Mouse (Mus musculus): Measurements from ENCODE around the gene Cyp4b1.
"Not testable (repeated sequence)": the region's sequence is repeated elsewhere in the genome, so short reads cannot be mapped to it uniquely, and the experiment has no call there.

The Cyp4b1 gene

GRCm38 (mm10) chr4:115647580-115647979 is at the start of gene Cyp4b1:
Gene Cyp4b1 (minus strand): TSS chr4:115647723.
- DNase-seq, result no peak

GRCm38 (mm10) chr4:115686299-115686698 is 38.8 kb upstream of the Cyp4b1 start:
- no peak for DNase-seq

DNA sequence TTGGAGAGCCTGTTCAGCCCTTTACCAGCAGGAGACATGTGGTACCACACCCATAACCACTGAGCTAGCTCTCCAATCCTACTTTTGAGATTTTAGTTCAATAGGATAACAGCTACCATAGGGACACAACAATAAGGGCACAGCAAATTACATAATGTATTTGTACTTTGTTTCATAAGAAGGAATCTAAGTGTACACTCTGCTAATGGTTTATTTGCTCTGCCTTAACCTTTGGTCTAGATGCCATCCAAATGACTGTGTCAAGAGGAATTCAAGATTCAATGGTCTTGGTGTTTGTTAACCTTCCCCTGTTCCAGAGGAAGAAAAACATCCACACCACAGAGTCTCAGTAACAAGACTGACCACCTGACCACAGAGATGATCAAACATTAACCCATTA is 11.7 kb upstream of the Cyp4b1 start:
- DNase-seq, result no peak

DNA sequence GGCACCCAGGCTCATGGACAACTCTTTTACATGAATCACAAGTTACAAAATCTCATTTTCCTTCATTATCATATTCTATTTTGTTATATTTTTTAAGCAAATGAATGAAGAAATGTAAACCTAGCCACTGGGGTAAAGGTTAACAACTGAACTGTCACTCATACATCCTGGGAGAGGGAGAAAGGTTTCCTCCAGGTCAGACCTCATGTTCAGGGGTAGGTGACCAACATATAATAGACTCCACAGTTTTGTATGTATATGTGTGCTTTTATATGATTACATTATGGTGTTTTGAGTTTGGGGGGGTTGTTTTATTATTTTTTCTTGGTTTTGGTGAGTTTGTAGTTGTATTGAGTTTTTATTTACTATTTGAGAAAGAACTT is 10.3 kb upstream of the Cyp4b1 start:
- DNase-seq, result no peak

DNA sequence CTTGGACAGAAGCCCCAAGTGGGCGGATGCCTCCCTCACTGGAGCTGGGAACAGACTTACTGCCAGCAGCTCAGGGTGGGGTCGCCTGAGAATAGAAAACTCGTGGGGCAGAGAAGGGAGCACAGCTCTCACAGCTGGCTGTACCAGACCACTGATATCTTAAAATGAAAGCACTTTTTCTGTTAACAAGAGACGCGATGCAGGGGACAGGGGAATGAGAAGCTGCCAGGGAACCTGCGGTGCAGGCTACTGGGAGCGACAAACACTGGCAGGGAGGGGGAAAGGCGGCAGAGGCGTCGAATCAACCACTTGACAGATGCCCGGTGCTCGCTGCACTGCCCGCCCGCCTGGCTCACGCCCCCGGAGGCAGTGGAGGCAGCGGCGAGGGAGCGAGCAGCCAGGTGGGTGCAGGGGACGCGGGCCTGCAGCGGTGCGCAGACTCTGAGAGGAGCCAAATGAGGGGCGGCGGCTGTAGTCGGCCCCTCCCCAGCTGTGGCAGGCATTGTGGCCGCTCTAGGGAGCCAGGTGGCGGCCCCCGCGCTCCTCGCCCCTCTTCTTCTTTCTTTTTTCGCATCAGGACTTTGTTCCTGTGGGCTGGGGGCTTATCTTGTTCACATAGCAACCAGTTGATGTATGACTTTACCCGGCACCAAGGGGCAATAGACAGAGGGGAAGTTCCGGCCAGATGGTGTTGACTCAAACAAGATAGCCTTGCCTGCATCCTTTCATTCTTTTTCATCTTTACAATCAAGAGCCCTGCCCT is 9.8 kb upstream of the Cyp4b1 start:
- DNase-seq, result no peak

DNA sequence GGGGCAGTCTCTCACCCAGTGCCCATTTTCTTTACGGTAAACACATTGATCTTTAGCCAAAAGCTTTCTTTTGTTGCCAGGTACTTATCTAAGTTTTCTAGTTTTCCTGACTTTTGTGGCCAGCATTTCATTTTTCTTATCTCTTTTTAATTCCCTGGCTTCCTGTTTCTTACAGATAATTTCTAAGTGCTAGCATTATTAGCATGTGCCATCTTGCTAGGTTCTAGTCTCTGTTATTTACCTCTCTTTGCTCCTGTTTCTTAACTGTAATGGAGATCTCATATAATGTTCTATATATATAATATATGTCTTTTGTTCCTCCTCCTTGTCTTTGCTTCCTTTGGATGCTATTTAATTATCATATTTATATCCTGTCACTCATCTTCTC is 9.0 kb upstream of the Cyp4b1 start:
- DNase-seq, result not testable (repeated sequence)

GRCm38 (mm10) chr4:115655841-115656534 is 8.5 kb upstream of the Cyp4b1 start:
- DNase-seq, result not testable (repeated sequence)

DNA sequence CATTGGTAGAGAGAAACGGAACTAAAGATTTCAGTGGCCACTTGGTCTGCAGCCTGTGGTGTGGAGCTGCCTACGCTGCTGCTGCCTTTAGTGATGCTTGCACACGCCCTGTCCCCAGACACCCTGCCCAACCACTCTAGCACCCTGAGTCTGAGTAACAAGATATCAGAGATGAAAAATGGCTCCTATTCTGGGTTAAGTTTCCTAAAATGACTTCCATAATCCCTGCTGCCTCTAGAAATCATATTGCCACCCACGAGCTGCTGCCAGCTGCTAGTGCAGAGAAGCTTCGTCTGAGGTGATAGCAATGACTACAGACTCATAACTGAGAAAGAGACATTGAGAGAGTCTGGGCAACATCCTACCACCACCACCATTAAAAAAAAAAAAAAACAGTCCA is 3.3 kb upstream of the Cyp4b1 start:
- no peak for DNase-seq

- DNase-seq, result no peak
These were observed 1.8 kb upstream of the Cyp4b1 start for GRCm38 (mm10) chr4:115649344-115649743.

DNA sequence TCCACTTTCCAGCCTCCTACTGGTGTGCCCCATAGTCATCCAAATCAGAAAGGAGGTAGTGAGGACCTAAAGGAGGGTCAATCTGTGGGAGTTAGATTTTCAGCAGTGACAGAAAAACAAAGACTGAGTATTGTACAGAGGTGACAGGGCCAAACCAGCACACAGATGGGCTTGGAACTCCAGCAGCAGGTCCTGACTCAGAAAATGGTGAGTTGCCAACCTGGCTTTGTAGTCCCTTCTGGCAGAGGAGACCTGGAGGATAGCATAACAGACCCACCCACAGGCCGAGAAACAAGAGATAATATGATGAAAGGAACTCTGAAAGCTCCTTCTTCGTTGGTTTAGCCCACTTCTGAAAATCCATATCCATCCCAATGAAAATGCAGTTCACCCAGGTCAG is 1.2 kb upstream of the Cyp4b1 start:
- no peak for DNase-seq

DNA sequence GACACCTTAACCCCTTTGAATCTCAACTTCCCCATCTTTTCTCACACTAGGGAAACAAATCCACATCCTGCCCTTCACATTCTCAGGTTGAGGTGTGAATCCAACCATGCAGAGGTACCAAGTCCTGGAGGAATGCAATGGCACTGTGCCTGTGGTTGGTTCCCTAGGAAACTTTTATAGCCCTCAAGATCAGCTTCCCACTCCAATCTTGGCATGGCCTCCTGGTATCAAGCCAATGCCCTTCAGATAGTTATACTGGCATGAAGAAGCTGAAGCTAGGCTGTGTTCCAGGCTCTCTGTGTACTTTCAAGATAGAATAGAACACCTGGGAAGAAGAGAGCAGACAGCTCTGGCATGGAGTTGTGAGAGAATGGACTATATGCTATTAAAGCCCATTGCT is 2.2 kb downstream of the Cyp4b1 start:
- no peak for DNase-seq

GRCm38 (mm10) chr4:115642967-115643754 is 4.4 kb downstream of the Cyp4b1 start:
- no peak for DNase-seq

GRCm38 (mm10) chr4:115625560-115625959 is 22.0 kb downstream of the Cyp4b1 start:
- DNase-seq, result not testable (repeated sequence)

DNA sequence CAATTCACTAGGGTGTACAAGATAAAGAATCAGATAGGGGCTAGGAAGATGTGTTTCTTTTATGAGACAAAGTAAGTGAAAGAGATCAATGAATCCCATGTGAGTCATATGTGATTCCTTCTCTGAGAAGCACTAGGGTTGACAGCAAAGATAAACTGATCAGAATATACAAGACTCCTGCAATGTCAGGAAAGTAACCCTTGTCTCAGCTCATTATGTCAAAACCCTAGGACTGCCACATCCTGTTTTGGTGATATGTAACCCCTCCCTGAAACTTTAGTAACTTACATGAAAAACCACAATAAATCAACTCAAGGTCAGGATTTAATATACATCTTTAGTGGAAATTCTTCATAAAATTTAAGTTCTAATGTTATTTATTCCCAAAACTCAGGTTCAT is 33.5 kb downstream of the Cyp4b1 start:
- no peak for DNase-seq

- DNase-seq, result not testable (repeated sequence)
These were observed 46.9 kb downstream of the Cyp4b1 start, which contains the start of gene Cyp4a32 for GRCm38 (mm10) chr4:115600611-115601010. Gene Cyp4a32 (plus strand): TSS chr4:115600969.

GRCm38 (mm10) chr4:115596824-115597336 is 50.6 kb downstream of the Cyp4b1 start:
- no peak for DNase-seq

DNA sequence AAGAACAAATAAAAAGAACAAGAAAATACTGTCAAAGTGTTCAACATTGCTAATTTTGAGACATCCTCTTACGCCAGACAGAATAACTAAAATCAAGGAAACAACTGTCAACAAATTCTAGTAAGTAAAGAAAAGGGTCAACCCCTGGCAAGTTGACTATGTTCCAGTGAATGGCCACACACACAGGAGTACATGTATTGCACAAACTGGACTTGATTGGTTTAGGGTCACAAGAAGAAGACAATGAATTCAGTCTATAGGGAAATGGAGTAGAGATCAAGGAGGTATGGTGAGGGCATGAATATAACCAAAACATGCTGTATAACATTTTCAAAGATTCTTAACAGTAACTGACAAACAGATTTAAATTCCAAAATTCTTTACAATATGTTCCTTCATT is 51.2 kb downstream of the Cyp4b1 start:
- DNase-seq, result no peak

GRCm38 (mm10) chr4:115583036-115583435 is 64.5 kb downstream of the Cyp4b1 start:
- no peak for DNase-seq

DNA sequence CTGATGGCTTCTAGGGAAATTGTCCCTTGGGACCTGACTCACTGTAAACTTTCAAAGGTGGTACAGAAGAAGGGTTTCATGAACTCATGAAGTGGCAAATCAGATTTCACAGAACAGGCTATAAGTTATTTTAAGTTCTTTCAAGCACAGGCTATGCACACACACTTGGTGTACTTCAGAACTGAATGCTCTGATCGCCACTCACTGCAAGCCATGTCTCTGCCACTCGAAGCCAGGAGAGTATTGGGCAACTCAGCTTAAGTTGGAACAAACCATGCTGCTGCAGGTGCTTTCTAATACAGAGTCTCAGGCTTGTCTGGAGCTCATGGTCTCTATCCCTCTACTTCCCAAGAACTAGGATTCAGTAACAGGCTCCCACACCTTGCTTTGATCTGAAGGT is 71.7 kb downstream of the Cyp4b1 start:
- DNase-seq, result no peak

GRCm38 (mm10) chr4:115575255-115575654 is 72.3 kb downstream of the Cyp4b1 start:
- DNase-seq, result no peak

Data from cerebellum, adult 9-11 months (tissue).